Mouse (Mus musculus) hindbrain, embryonic 14.5 days (tissue): ENCODE results near the gene Gm26897. TPM values are rescaled to one million over a fixed set of nuclear protein-coding genes. Genes with fewer than 3 reads are reported as not detected.

Experiments used
- ATAC-seq: fragments of 200-750 bp; cut with Nextera tagmentation; 2 replicates; pipeline ENCODE4 v1.8.0; 2017; ENCODE audit warnings: moderate number of reproducible peaks, mild to moderate bottlenecking, moderate TSS enrichment, moderate library complexity; ENCODE audit not compliant: low FRiP score
- DNase-seq: peaks from one replicate; pipeline ENCODE4 v3.0.0-alpha.2; 2015; ENCODE audit warnings: low spot score
- H3K27ac ChIP-seq: fragments of 300-500 bp; sonication (generic); 2 replicates; pipeline ENCODE4 v1.5.1; 2014; ENCODE audit warnings: mild to moderate bottlenecking, moderate library complexity
- H3K27me3 ChIP-seq: fragments of 300-500 bp; sonication (generic); 2 replicates; pipeline ENCODE4 v1.6.1; 2014; ENCODE audit warnings: mild to moderate bottlenecking, low read length, mixed read lengths; ENCODE audit not compliant: control insufficient read depth, insufficient read depth
- H3K36me3 ChIP-seq: fragments of 300-500 bp; sonication (generic); replicated peaks from 2 replicates; pipeline ENCODE4 v1.6.1; 2014; ENCODE audit not compliant: control insufficient read depth, insufficient read depth
- H3K4me1 ChIP-seq: fragments of 300-500 bp; sonication (generic); replicated peaks from 2 replicates; pipeline ENCODE4 v1.6.1; 2014; ENCODE audit warnings: antibody characterized with exemption, low read length, mixed read lengths; ENCODE audit not compliant: control insufficient read depth, insufficient read depth
- H3K4me2 ChIP-seq: fragments of 300-500 bp; sonication (generic); replicated peaks from 2 replicates; pipeline ENCODE4 v1.6.1; 2014; ENCODE audit warnings: mild to moderate bottlenecking, moderate library complexity
- H3K4me3 ChIP-seq: fragments of 300-500 bp; sonication (generic); replicated peaks from 2 replicates; pipeline ENCODE4 v1.5.1; 2014; ENCODE audit warnings: mild to moderate bottlenecking, low read length
- H3K9ac ChIP-seq: fragments of 300-500 bp; sonication (generic); 2 replicates; pipeline ENCODE4 v1.6.1; 2014
- H3K9me3 ChIP-seq: fragments of 300-500 bp; sonication (generic); 2 replicates; pipeline ENCODE4 v1.6.1; 2016; ENCODE audit warnings: low read length; ENCODE audit not compliant: control insufficient read depth
- WGBS: fragments of 180-500 bp; shearing (Covaris S2); extraction: QIAGEN DNeasy Blood & Tissue Kit; methylation state at CpG from one replicate; pipeline ENCODE4 v1.1.7; 2014; 5-methylcytosine and 5-hydroxymethylcytosine counted together
- polyA plus RNA-seq: library from polyadenylated mRNA; unstranded; fragments of >200 nt; fragmentation: Nextera tagmentation; extraction: Ambion mirVana; gene quantifications from 2 replicates; pipeline ENCODE4 v1.2.1, GENCODE M21; 2014

Gene Gm26897
- polyA plus RNA-seq, 1 experiment from 2014 or later = not detected

GRCm38 (mm10) chr5:111741352-111741751, 7.6 kb downstream of the Gm26897 start:
- DNase-seq = no peak
- H3K9ac ChIP-seq = no peak overlapping the region; the same call in 1 of the 2 replicates
- no peaks in the 10 kb centered on the region for H3K36me3 ChIP-seq
- H3K4me3 ChIP-seq = no peak overlapping the region
- ATAC-seq = no peak
- no peaks in the 10 kb centered on the region for H3K27me3 ChIP-seq
- peaks cover 28% of the 10 kb centered on the region for H3K4me1 ChIP-seq
- H3K9me3 ChIP-seq = no peaks in the 10 kb centered on the region
- 6% methylated on average over 11 of the region's 11 CpGs for WGBS
- 0 out of 2 replicates have a peak overlapping the region, but pooled peaks have one; percentile 9 for H3K4me2 ChIP-seq
- peak overlapping the region; percentile 80 for H3K27ac ChIP-seq

- H3K9ac ChIP-seq = no peak overlapping the region
- DNase-seq (peak; percentile 67), ATAC-seq (peak; percentile 42; the same call in 1 of the 2 replicates)
- no peaks in the 10 kb centered on the region for H3K36me3 ChIP-seq
- H3K27me3 ChIP-seq = no peaks in the 10 kb centered on the region
- no peak overlapping the region for H3K4me3 ChIP-seq
- no peaks in the 10 kb centered on the region for H3K9me3 ChIP-seq
- H3K27ac ChIP-seq = peak overlapping the region; percentile 80
- peaks cover 28% of the 10 kb centered on the region for H3K4me1 ChIP-seq
- peak overlapping the region; percentile 6 for H3K4me2 ChIP-seq
- WGBS = 6% methylated on average over 13 of the region's 13 CpGs
Measured at GRCm38 (mm10) chr5:111742290-111742898, 8.7 kb downstream of the Gm26897 start.

- H3K9ac ChIP-seq = no peak overlapping the region
- 84% methylated on average over 5 of the region's 5 CpGs for WGBS
- peak overlapping the region; percentile 68 for H3K27ac ChIP-seq
- ATAC-seq (no peak), DNase-seq (no peak)
- H3K4me2 ChIP-seq = no peak overlapping the region
- peaks cover 19% of the 10 kb centered on the region; the same call in 1 of the 2 replicates for H3K4me1 ChIP-seq
- no peak overlapping the region for H3K4me3 ChIP-seq
- H3K9me3 ChIP-seq = no peaks in the 10 kb centered on the region
- H3K36me3 ChIP-seq = no peaks in the 10 kb centered on the region
- no peaks in the 10 kb centered on the region for H3K27me3 ChIP-seq
Measured at GRCm38 (mm10) chr5:111749599-111749998, 15.9 kb downstream of the Gm26897 start.

- no peak for ATAC-seq
- Histone ChIP-seq H3K36me3 (no peaks in the 10 kb centered on the region), H3K4me2 (no peak overlapping the region), H3K9me3 (no peaks in the 10 kb centered on the region), H3K4me1 (peaks cover 20% of the 10 kb centered on the region; the same call in 1 of the 2 replicates), H3K27me3 (no peaks in the 10 kb centered on the region), H3K4me3 (no peak overlapping the region), H3K27ac (peak overlapping the region; percentile 68), H3K9ac (no peak overlapping the region)
- no peak for DNase-seq
- 50% methylated on average over 13 of the region's 13 CpGs for WGBS
Measured at GRCm38 (mm10) chr5:111750092-111750491, 16.4 kb downstream of the Gm26897 start.

GRCm38 (mm10) chr5:111754484-111755139, 20.9 kb downstream of the Gm26897 start:
- Histone ChIP-seq H3K9ac (peak overlapping the region; percentile 29), H3K9me3 (no peaks in the 10 kb centered on the region), H3K27ac (peak overlapping the region; percentile 75), H3K4me1 (peaks cover 18% of the 10 kb centered on the region; the same call in 1 of the 2 replicates), H3K4me2 (peak overlapping the region; percentile 30), H3K27me3 (no peaks in the 10 kb centered on the region), H3K4me3 (no peak overlapping the region), H3K36me3 (no peaks in the 10 kb centered on the region)
- DNase-seq (no peak), ATAC-seq (0 out of 2 replicates have a peak, but pooled peaks have one; percentile 49)
- 17% methylated on average over 16 of the region's 16 CpGs for WGBS

GRCm38 (mm10) chr5:111755330-111755729, 21.6 kb downstream of the Gm26897 start:
- peak overlapping the region; percentile 75 for H3K27ac ChIP-seq
- ATAC-seq = peak; percentile 38; the same call in 1 of the 2 replicates
- 9% methylated on average over 5 of the region's 5 CpGs for WGBS
- H3K36me3 ChIP-seq = no peaks in the 10 kb centered on the region
- no peaks in the 10 kb centered on the region for H3K9me3 ChIP-seq
- DNase-seq = peak; percentile 58
- H3K4me3 ChIP-seq = no peak overlapping the region
- H3K4me1 ChIP-seq = peaks cover 13% of the 10 kb centered on the region; the same call in 1 of the 2 replicates
- H3K9ac ChIP-seq = no peak overlapping the region
- H3K27me3 ChIP-seq = no peaks in the 10 kb centered on the region
- peak overlapping the region; percentile 30 for H3K4me2 ChIP-seq

GRCm38 (mm10) chr5:111760721-111761480, 27.2 kb downstream of the Gm26897 start:
- peak overlapping the region; percentile 49 for H3K9ac ChIP-seq
- H3K4me2 ChIP-seq = peak overlapping the region; percentile 53
- peak overlapping the region; percentile 25 for H3K4me3 ChIP-seq
- H3K9me3 ChIP-seq = no peaks in the 10 kb centered on the region
- WGBS = 16% methylated on average over 10 of the region's 10 CpGs
- no peaks in the 10 kb centered on the region for H3K36me3 ChIP-seq
- peaks cover 29% of the 10 kb centered on the region for H3K4me1 ChIP-seq
- ATAC-seq (0 out of 2 replicates have a peak, but pooled peaks have one; percentile 40), DNase-seq (peak; percentile 60)
- peak overlapping the region; percentile 91 for H3K27ac ChIP-seq
- H3K27me3 ChIP-seq = no peaks in the 10 kb centered on the region

- H3K27me3 ChIP-seq = no peaks in the 10 kb centered on the region
- H3K4me3 ChIP-seq = peak overlapping the region; percentile 25
- H3K9me3 ChIP-seq = no peaks in the 10 kb centered on the region
- peak overlapping the region; percentile 91 for H3K27ac ChIP-seq
- ATAC-seq = no peak
- WGBS = 0% methylated on average over 12 of the region's 12 CpGs
- peak overlapping the region; percentile 53 for H3K4me2 ChIP-seq
- H3K9ac ChIP-seq = peak overlapping the region; percentile 49
- peaks cover 29% of the 10 kb centered on the region for H3K4me1 ChIP-seq
- no peaks in the 10 kb centered on the region for H3K36me3 ChIP-seq
- DNase-seq = peak; percentile 61
Measured at GRCm38 (mm10) chr5:111761574-111761973, 27.9 kb downstream of the Gm26897 start.

- Histone ChIP-seq H3K4me1 (peaks cover 29% of the 10 kb centered on the region), H3K27ac (peak overlapping the region; percentile 91), H3K9me3 (no peaks in the 10 kb centered on the region), H3K36me3 (no peaks in the 10 kb centered on the region), H3K9ac (peak overlapping the region; percentile 49), H3K4me2 (peak overlapping the region; percentile 53), H3K27me3 (no peaks in the 10 kb centered on the region), H3K4me3 (peak overlapping the region; percentile 25; the same call in 1 of the 2 replicates)
- 2% methylated on average over 17 of the region's 17 CpGs for WGBS
- peak; percentile 75; the same call in 1 of the 2 replicates for ATAC-seq
- DNase-seq = peak; percentile 84
Measured at GRCm38 (mm10) chr5:111762085-111762484, 28.4 kb downstream of the Gm26897 start.
